Mouse (Mus musculus): Measurements from ENCODE around the gene Cacna1a. TPM values are rescaled to one million over a fixed set of nuclear protein-coding genes. Genes with fewer than 3 reads are reported as not detected.

The Cacna1a gene
- total and polyA plus RNA-seq, 2 experiments from 2014 or later = 8.6 to 31.1 TPM

DNA sequence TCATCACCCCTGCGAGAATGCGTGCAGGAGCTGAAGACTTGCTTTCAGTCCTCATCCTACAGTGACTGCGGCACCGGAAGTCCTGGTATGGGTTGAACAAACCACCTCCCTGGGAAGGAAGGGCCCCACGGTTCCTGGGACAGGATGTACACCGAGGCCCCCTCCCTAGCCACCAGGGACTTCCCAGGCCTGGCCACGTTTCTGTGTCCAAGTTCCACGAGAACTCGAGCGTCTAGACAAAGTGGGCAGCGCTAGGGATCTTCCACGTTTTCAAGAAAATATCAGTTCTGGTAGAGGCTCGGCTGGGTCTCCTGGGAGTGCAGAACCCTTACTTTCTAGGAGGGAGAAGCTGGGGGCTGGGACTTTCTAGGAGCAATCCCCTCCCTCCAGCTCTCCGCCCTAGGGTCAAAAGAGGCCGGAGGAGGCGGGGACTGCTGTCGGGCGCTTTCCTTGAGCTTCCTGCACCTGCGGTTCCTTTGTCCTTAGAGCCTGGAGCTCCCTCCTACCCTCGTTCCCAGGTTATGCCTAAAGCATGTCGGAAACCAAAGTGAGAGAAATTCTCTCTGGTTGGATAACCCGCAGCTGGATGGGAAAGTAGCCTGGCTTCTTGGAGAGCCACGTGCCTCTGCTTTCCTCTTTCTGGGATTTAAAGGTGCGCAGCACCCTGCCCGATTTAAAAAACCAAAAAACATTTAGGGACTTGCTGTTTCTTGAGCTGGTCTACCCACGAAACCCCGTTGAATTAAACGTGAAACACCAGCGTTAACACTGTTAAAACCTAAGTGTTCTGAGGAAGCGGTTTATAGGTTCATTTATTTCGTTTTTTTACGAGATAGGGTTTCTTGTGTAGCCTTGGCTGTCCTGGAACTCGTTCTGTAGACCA, 271.9 kb downstream of the Cacna1a start:
- no peaks in the 10 kb centered on the region for H3K9me3 ChIP-seq (ENCODE audit: low read length)
- H3K27ac ChIP-seq (ENCODE audit: low read depth, low read length) = no peak overlapping the region
- no peak for TF ChIP-seq CTCF (IDR thresholded peaks at IDR 0.05; ENCODE audit: low read depth)
- peak overlapping the region; percentile 62 for H3K4me2 ChIP-seq (ENCODE audit: low read depth)
- WGBS = 8% methylated on average over 33 of the region's 33 CpGs
- no peak for ATAC-seq
- H3K4me1 ChIP-seq (ENCODE audit: insufficient read depth) = peaks cover 7% of the 10 kb centered on the region
- peak; percentile 16 for DNase-seq
- no peaks in the 10 kb centered on the region for H3K27me3 ChIP-seq (ENCODE audit: insufficient read depth, low read length)
- H3K4me3 ChIP-seq (ENCODE audit: low read depth, low read length) = peak overlapping the region; percentile 57
- H3K36me3 ChIP-seq (ENCODE audit: insufficient read depth) = no peaks in the 10 kb centered on the region
- H3K9ac ChIP-seq = peak overlapping the region; percentile 11; the same call in 1 of the 2 replicates

DNA sequence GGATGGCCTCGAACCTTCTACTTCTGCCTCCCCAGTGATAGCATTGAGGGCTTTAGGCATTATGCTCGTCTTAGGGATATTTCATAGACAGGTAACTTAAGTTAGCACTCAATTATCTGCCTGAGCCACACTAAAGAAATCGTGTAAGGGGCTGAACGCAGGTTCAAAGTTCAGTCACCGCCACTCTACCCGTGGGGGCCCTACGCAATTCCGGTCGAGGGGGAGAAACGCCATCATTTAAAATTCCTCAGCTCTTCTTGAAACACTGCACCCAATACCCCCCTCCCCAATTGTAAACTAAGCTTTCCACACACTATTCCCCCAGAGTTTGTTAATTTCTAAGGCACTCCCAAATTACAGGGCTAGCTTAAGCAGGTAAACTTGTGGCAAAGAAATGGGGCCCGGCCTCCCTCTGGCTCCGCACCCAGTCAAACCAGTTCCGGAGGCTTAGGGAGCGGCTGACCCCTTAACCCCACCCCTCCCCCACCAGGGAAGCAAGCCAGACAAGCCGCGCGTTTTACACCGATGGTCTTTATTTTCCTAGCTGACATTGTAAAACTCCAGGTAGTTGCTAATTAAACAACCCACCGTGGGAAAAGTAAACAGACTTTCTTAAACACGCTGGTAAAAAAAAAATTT, 272.7 kb downstream of the Cacna1a start:
- Histone ChIP-seq H3K27me3 (ENCODE audit: insufficient read depth, low read length) (no peaks in the 10 kb centered on the region), H3K27ac (ENCODE audit: low read depth, low read length) (no peak overlapping the region), H3K4me3 (ENCODE audit: low read depth, low read length) (peak overlapping the region; percentile 57), H3K4me1 (ENCODE audit: insufficient read depth) (peaks cover 7% of the 10 kb centered on the region), H3K9me3 (ENCODE audit: low read length) (no peaks in the 10 kb centered on the region), H3K9ac (peak overlapping the region; percentile 46), H3K36me3 (ENCODE audit: insufficient read depth) (no peaks in the 10 kb centered on the region), H3K4me2 (ENCODE audit: low read depth) (peak overlapping the region; percentile 62)
- DNase-seq (no peak), ATAC-seq (no peak)
- TF ChIP-seq CTCF (IDR thresholded peaks at IDR 0.05; ENCODE audit: low read depth) = no peak
- 5% methylated on average over 20 of the region's 20 CpGs for WGBS

DNA sequence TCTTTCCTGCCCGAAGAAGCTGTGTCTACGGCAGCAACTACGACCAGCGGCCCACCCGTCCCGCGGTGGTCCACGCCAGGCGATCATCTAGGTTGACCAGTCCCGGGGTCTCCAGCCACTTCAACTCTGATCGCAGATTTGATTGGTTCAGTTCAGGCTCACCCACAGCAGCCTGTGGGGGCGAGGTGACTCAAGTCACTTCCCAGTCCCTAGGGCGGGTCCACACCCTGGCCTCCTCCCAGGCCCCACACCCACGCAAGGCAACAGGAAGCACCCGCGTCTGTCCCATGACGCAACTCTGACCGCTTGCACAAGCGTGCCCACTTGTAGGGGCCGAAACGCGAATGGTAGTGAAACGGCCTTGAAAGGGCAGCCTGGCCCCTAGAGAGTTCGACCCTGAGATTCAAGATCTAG, 273.2 kb downstream of the Cacna1a start:
- Histone ChIP-seq H3K9ac (peak overlapping the region; percentile 46), H3K4me2 (ENCODE audit: low read depth) (peak overlapping the region; percentile 62), H3K9me3 (ENCODE audit: low read length) (no peaks in the 10 kb centered on the region), H3K27ac (ENCODE audit: low read depth, low read length) (peak overlapping the region; percentile 67; the same call in 1 of the 2 replicates), H3K27me3 (ENCODE audit: insufficient read depth, low read length) (no peaks in the 10 kb centered on the region), H3K4me3 (ENCODE audit: low read depth, low read length) (peak overlapping the region; percentile 57), H3K36me3 (ENCODE audit: insufficient read depth) (no peaks in the 10 kb centered on the region), H3K4me1 (ENCODE audit: insufficient read depth) (peaks cover 7% of the 10 kb centered on the region)
- DNase-seq (peak; percentile 22), ATAC-seq (no peak)
- 2% methylated on average over 24 of the region's 24 CpGs for WGBS
- TF ChIP-seq CTCF (IDR thresholded peaks at IDR 0.05; ENCODE audit: low read depth) = no peak

DNA sequence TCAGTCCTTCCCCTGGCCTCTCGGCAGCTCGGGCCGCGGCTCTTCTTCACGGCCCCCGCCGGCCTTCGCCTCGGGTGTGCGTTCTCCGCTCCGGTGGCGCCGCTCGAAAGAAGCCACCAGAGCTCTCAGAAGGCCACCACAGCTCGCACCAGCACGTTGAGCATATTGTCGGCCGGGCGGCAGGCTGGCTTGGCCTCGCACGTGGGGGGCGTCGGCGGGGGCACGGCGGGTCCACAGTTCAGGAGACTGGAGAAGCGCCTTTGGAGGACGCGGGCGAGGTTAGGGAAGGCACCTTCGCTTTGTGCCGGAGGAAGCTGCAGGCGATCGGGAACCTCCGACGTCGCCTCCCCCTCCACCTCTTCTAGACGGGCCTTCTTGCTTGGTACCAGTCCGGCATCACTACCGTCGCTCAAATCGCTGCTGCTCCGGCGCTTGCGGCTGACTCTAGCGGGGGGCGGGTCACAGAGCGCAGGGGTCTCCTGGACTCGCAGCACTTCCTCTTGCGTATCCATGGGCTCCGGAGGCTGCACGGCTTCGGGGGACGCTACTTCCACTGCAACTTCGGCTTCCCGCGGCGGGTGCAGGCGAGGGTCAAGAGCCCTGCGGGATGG, 273.8 kb downstream of the Cacna1a start:
- WGBS = 3% methylated on average over 61 of the region's 61 CpGs
- Histone ChIP-seq H3K9ac (peak overlapping the region; percentile 46), H3K4me3 (ENCODE audit: low read depth, low read length) (peak overlapping the region; percentile 57), H3K27ac (ENCODE audit: low read depth, low read length) (peak overlapping the region; percentile 67), H3K4me2 (ENCODE audit: low read depth) (peak overlapping the region; percentile 62), H3K36me3 (ENCODE audit: insufficient read depth) (no peaks in the 10 kb centered on the region), H3K9me3 (ENCODE audit: low read length) (no peaks in the 10 kb centered on the region), H3K27me3 (ENCODE audit: insufficient read depth, low read length) (no peaks in the 10 kb centered on the region), H3K4me1 (ENCODE audit: insufficient read depth) (peaks cover 7% of the 10 kb centered on the region)
- DNase-seq = no peak
- no peak for TF ChIP-seq CTCF (IDR thresholded peaks at IDR 0.05; ENCODE audit: low read depth)
- ATAC-seq = peak; percentile 10

DNA sequence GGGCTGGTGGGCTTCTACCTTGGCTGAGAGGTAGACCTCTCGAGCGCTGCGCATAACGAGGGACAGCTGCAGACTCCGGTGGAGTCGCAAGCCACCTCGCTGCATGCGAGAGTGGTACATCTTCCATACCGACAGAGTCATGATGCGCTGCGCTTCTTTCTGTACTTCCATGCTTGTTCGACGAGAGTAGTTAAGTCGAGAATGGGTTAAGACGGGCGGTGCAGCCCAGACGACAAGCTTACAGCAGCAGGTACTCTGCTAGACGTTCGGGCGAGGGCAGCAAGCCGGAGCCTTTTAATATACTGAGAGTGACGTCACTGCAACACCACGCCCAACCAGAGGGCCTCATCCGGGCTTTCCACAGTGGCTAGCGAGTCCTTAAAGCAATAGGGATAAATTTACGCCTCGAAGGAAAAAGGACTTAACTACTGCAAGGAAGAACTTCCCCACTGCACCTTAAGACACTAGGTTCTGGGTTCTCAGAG, 274.4 kb downstream of the Cacna1a start, which contains the start of gene Ier2:
Gene Ier2, minus strand, starts transcription at position 272 of the 485 bp plus-strand sequence.
- peaks cover 7% of the 10 kb centered on the region for H3K4me1 ChIP-seq (ENCODE audit: insufficient read depth)
- peak within 1 kb of the TSS; percentile 57 for H3K4me3 ChIP-seq (ENCODE audit: low read depth, low read length)
- peak within 1 kb of the TSS; percentile 62 for H3K4me2 ChIP-seq (ENCODE audit: low read depth)
- peak; percentile 27 for TF ChIP-seq CTCF (IDR thresholded peaks at IDR 0.05; ENCODE audit: low read depth)
- H3K27ac ChIP-seq (ENCODE audit: low read depth, low read length) = peak within 1 kb of the TSS; percentile 72
- 2% methylated on average over 27 of the region's 27 CpGs for WGBS
- no peaks in the 10 kb centered on the region for H3K9me3 ChIP-seq (ENCODE audit: low read length)
- peak within 1 kb of the TSS; percentile 46 for H3K9ac ChIP-seq
- no peaks in the 10 kb centered on the region for H3K36me3 ChIP-seq (ENCODE audit: insufficient read depth)
- DNase-seq = peak; percentile 95
- peak; percentile 77 for ATAC-seq
- H3K27me3 ChIP-seq (ENCODE audit: insufficient read depth, low read length) = no peaks in the 10 kb centered on the region

DNA sequence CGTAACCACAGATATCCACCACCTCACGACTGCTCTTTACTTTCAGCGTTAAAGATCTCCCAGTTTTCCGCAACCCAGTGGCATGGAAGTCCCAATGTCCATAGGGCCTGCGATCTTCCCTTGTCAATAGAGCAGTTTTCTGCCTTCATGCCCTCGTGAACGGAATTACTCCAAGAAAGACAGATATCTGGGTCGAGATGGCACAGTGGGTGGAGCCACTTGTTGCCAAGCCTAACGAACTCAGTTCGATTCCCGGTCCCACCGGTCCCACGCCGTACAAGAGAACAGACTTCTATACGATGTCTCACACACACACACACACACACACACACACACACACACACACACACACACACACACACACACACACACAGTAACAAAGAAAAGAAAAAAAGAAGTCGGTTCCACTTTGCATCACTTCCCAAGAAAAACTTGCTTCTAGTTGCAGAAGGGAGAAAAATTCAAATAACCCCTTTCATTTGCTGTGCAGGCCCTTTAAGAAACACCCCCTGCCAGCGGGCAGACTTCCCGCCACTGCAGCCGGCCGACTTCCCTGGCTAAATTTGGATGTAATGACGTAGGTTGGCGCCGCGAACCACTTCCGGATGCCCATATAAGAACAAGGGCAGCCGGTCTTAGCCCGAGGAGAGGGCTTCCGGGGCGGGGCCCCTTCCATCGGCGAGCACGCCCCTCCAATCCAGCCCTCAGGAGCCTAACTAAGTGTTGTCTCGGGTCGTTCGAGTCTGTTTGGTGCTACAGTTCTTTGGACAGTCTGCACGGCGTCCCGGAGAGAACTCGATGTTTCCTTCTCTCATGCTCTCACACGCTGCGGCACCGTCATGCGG, 275.5 kb downstream of the Cacna1a start:
- Histone ChIP-seq H3K27me3 (ENCODE audit: insufficient read depth, low read length) (no peaks in the 10 kb centered on the region), H3K9me3 (ENCODE audit: low read length) (no peaks in the 10 kb centered on the region), H3K4me3 (ENCODE audit: low read depth, low read length) (peak overlapping the region; percentile 48), H3K9ac (peak overlapping the region; percentile 56), H3K36me3 (ENCODE audit: insufficient read depth) (peaks cover 4% of the 10 kb centered on the region; the same call in 1 of the 2 replicates), H3K27ac (ENCODE audit: low read depth, low read length) (peak overlapping the region; percentile 72), H3K4me2 (ENCODE audit: low read depth) (peak overlapping the region; percentile 62), H3K4me1 (ENCODE audit: insufficient read depth) (peaks cover 7% of the 10 kb centered on the region)
- TF ChIP-seq CTCF (IDR thresholded peaks at IDR 0.05; ENCODE audit: low read depth) = no peak
- DNase-seq (peak; percentile 97), ATAC-seq (peak; percentile 72)
- 3% methylated on average over 43 of the region's 43 CpGs for WGBS
